Mouse (Mus musculus): ENCODE results near the gene Trpm7. TPM values are rescaled to one million over a fixed set of nuclear protein-coding genes. Genes with fewer than 3 reads are reported as not detected.
A peak's percentile ranks its signal among the peaks of the same experiment; 100 is the strongest.

The Trpm7 gene
- polyA plus RNA-seq, 1 experiment from 2014 or later, result 42.0 TPM

DNA sequence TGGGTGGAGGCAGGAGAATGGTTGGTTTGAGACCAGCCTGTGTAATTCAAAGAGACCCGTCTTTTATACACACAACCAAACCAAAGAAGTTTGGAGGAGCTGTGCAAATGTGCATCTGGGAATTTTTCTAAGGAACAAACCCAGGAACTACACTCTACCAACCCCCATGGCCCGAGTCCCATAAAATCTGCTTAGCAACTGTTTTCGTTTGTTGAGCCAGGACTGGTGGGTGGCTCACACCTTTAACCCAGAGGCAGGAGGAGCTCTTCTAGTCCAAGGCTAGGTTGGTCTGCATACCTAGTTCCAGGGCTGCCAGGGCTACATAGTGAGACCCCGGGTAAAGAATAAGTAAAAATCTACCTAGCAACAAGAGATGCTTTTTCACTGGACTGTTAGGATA lies 100.1 kb downstream of the Trpm7 start:
- Histone ChIP-seq H3K4me3 (ENCODE audit: low read length) (no peak overlapping the region), H3K9me3 (replicated peaks; ENCODE audit: control insufficient read depth, low read length) (no peaks in the 10 kb centered on the region), H3K4me1 (ENCODE audit: control insufficient read depth, insufficient read depth, low read length) (no peaks in the 10 kb centered on the region), H3K4me2 (ENCODE audit: low read depth, low read length) (no peak overlapping the region), H3K27ac (ENCODE audit: low read length) (no peak overlapping the region), H3K27me3 (ENCODE audit: control insufficient read depth, insufficient read depth, low read length) (no peaks in the 10 kb centered on the region), H3K36me3 (ENCODE audit: control insufficient read depth, insufficient read depth) (no peaks in the 10 kb centered on the region), H3K9ac (ENCODE audit: low read length) (no peak overlapping the region)
- WGBS, result 72% methylated on average over 4 of the region's 4 CpGs
- no peak for ATAC-seq (replicated peaks; ENCODE audit: extremely low read depth, insufficient read depth, low FRiP score)

DNA sequence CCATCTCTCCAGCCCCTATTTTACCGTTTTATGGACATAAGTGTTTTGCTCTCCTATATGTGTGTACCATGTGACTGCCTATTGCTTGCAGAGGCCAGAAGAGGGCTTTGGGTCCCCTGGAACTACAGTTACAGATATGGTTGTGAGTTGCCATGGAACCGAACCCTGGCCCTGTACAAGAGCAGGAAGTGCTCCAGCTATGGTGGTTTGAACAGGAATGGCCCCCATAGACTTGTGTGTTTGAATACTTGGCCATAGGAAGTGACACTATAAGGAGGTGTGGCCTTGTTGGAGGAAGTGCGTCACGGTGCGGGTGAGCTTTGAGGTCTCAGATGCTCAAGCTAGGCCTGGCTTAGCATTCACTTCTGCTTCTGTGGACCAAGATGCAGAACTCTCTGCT lies 103.8 kb downstream of the Trpm7 start:
- H3K36me3 ChIP-seq (ENCODE audit: control insufficient read depth, insufficient read depth), result no peaks in the 10 kb centered on the region
- no peak for ATAC-seq (replicated peaks; ENCODE audit: extremely low read depth, insufficient read depth, low FRiP score)
- WGBS, result 83% methylated on average over 5 of the region's 5 CpGs

DNA sequence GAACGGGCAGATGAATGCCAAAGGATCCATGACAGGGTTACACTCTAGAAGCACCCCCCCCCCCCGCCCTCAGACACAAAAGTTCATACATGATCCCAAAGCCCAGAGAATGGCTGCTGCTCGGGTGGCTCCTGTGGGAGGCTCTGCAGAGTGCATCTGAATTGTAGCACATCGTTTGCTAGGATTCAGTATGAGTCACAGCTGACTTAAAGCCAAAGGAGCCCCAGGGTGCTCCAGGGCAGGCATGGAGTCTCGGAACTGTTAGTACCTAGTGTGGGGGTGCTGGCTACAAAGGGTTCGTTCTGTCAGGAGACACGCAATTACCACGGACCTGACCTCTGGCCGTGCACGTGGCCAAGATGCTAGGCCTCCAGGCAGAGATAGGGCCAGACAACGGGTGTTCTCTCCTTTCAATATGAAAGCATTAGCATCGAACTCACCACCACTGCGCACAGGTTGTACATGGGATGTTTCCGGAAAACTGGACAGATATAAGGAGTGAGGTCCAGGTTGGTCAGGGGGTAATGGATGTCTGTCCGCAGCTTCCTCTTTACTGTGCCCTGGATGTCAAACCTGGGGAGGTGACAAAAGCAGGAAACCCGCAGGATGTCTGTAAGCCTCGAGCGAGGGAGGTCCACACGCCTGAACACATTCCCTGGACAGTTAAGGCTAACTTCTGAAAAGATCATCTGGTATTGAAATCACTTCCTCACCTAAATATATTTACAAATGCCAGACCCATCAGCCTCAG lies 106.4 kb downstream of the Trpm7 start:
- no peak for ATAC-seq (replicated peaks; ENCODE audit: extremely low read depth, insufficient read depth, low FRiP score)
- WGBS, result 63% methylated on average over 19 of the region's 19 CpGs
- Histone ChIP-seq H3K4me3 (ENCODE audit: low read length) (no peak overlapping the region), H3K4me1 (ENCODE audit: control insufficient read depth, insufficient read depth, low read length) (0 out of 2 replicates have a peak, but pooled peaks cover 2% of the 10 kb centered on the region), H3K36me3 (ENCODE audit: control insufficient read depth, insufficient read depth) (no peaks in the 10 kb centered on the region), H3K27ac (ENCODE audit: low read length) (no peak overlapping the region), H3K4me2 (ENCODE audit: low read depth, low read length) (no peak overlapping the region), H3K9me3 (replicated peaks; ENCODE audit: control insufficient read depth, low read length) (no peaks in the 10 kb centered on the region), H3K9ac (ENCODE audit: low read length) (no peak overlapping the region), H3K27me3 (ENCODE audit: control insufficient read depth, insufficient read depth, low read length) (no peaks in the 10 kb centered on the region)

More for the DNA sequence above, 103.8 kb downstream of the Trpm7 start:
- Histone ChIP-seq H3K27ac (ENCODE audit: low read length) (no peak overlapping the region), H3K4me1 (ENCODE audit: control insufficient read depth, insufficient read depth, low read length) (no peaks in the 10 kb centered on the region), H3K4me3 (ENCODE audit: low read length) (no peak overlapping the region), H3K4me2 (ENCODE audit: low read depth, low read length) (no peak overlapping the region), H3K9me3 (replicated peaks; ENCODE audit: control insufficient read depth, low read length) (no peaks in the 10 kb centered on the region), H3K9ac (ENCODE audit: low read length) (no peak overlapping the region), H3K27me3 (ENCODE audit: control insufficient read depth, insufficient read depth, low read length) (no peaks in the 10 kb centered on the region)

DNA sequence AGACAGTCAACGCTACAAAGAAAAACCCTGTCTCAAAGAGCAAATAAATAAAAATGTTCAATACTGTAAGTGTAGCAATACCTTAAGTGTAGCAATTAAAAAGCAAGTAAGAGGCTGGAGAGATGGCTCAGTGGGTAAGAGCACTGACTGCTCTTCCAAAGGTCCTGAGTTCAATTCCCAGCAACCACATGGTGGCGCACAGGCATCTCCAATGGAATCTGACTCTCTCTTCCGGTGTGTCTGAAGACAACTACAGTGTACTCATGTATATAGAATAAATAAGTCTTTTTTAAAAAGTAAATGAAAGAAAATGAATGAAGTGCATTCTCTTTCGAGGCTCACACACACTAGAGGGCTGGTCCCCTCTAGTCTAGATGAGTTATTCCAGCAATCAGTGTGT lies 107.8 kb downstream of the Trpm7 start:
- WGBS, result 79% methylated on average over 4 of the region's 4 CpGs
- Histone ChIP-seq H3K4me3 (ENCODE audit: low read length) (no peak overlapping the region), H3K4me2 (ENCODE audit: low read depth, low read length) (no peak overlapping the region), H3K9ac (ENCODE audit: low read length) (no peak overlapping the region), H3K36me3 (ENCODE audit: control insufficient read depth, insufficient read depth) (no peaks in the 10 kb centered on the region; the same call in 1 of the 2 replicates), H3K4me1 (ENCODE audit: control insufficient read depth, insufficient read depth, low read length) (0 out of 2 replicates have a peak, but pooled peaks cover 2% of the 10 kb centered on the region), H3K27me3 (ENCODE audit: control insufficient read depth, insufficient read depth, low read length) (no peaks in the 10 kb centered on the region), H3K9me3 (replicated peaks; ENCODE audit: control insufficient read depth, low read length) (no peaks in the 10 kb centered on the region), H3K27ac (ENCODE audit: low read length) (no peak overlapping the region)
- ATAC-seq (replicated peaks; ENCODE audit: extremely low read depth, insufficient read depth, low FRiP score), result no peak

DNA sequence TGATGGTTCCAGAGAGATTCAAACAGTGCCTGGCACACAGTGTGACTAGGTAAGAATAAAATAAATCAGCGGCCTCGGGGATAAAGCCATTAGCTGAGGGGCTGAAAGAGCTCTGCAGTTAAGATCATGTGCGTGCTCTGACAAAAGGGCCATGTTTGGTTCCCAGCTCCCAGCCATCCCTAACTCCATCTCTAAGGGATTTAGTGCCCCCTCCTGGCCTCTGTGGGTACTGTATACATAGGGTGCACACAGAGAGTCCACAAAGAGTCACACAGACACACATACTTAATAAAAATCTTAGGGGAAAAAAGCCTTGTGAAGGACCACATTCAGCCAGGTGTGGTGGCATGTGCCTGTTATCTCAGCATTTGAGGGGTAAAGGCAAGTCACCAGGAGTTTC lies 108.4 kb downstream of the Trpm7 start:
- no peak for ATAC-seq (replicated peaks; ENCODE audit: extremely low read depth, insufficient read depth, low FRiP score)
- no peak overlapping the region for H3K4me2 ChIP-seq (ENCODE audit: low read depth, low read length)
- no peak overlapping the region for H3K9ac ChIP-seq (ENCODE audit: low read length)
- no peaks in the 10 kb centered on the region for H3K9me3 ChIP-seq (replicated peaks; ENCODE audit: control insufficient read depth, low read length)
- H3K36me3 ChIP-seq (ENCODE audit: control insufficient read depth, insufficient read depth), result peaks cover 4% of the 10 kb centered on the region
- 0 out of 2 replicates have a peak, but pooled peaks cover 2% of the 10 kb centered on the region for H3K4me1 ChIP-seq (ENCODE audit: control insufficient read depth, insufficient read depth, low read length)
- H3K27me3 ChIP-seq (ENCODE audit: control insufficient read depth, insufficient read depth, low read length), result no peaks in the 10 kb centered on the region
- no peak overlapping the region for H3K4me3 ChIP-seq (ENCODE audit: low read length)
- WGBS, result 94% methylated on average over 3 of the region's 3 CpGs
- no peak overlapping the region for H3K27ac ChIP-seq (ENCODE audit: low read length)

DNA sequence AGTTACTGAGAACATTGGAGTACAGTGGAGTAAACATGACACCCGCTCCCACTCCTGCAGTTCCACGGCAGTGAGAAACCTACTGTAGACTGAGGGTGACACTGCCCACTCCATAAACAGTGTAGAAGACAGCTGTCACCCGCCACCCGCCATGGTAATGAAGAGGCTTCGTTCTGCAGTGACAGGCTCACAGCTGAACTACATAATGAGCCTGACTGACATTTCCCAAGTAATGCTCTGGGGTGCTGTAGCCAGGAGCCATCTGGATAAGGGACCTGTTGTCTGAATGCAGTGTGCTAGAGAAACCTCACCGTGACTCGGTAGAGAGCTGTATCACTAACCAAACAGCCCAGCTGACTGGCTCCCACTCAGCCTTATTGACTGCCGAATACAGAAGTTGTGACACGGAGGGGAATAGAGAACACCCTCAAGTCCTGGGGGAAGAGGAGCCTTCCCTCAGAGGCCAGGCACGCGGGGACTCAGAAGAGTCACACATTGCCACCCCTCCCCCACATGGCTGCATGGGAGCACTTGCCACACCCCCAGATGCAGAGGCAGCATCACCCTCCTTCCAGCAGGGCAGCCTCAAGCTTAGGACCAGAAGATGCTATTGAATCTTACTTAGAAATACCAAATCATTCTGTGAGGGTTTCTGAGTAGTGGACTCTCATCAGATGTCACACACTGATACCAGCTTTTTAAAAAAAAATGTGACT lies 110.0 kb downstream of the Trpm7 start:
- Histone ChIP-seq H3K9me3 (replicated peaks; ENCODE audit: control insufficient read depth, low read length) (no peaks in the 10 kb centered on the region), H3K9ac (ENCODE audit: low read length) (no peak overlapping the region), H3K27me3 (ENCODE audit: control insufficient read depth, insufficient read depth, low read length) (no peaks in the 10 kb centered on the region), H3K36me3 (ENCODE audit: control insufficient read depth, insufficient read depth) (peaks cover 18% of the 10 kb centered on the region), H3K27ac (ENCODE audit: low read length) (no peak overlapping the region), H3K4me1 (ENCODE audit: control insufficient read depth, insufficient read depth, low read length) (0 out of 2 replicates have a peak, but pooled peaks cover 2% of the 10 kb centered on the region), H3K4me3 (ENCODE audit: low read length) (no peak overlapping the region), H3K4me2 (ENCODE audit: low read depth, low read length) (peak overlapping the region; percentile 30; the same call in 1 of the 2 replicates)
- 27% methylated on average over 11 of the region's 11 CpGs for WGBS
- no peak for ATAC-seq (replicated peaks; ENCODE audit: extremely low read depth, insufficient read depth, low FRiP score)

DNA sequence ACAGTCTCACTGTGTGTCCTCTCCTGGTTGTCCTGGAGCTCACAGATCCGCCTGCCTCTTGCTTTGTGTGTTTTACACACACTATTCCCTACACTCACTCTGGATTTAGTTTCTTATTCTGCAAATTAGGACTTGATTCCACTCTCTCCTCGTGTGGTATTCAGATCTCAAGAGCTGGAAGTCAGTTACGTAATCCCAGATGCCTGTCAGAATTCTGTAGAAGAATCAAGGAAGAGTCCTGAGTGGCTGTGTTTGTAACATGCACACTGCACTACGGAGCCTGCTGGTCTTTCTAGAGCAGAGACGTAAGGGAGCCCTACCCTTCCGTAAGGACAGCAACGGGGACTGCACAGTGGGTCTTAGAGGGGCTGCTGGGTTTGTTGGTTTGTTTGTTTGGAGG lies 116.7 kb downstream of the Trpm7 start:
- Histone ChIP-seq H3K27ac (ENCODE audit: low read length) (no peak overlapping the region), H3K36me3 (ENCODE audit: control insufficient read depth, insufficient read depth) (peaks cover 56% of the 10 kb centered on the region), H3K4me1 (ENCODE audit: control insufficient read depth, insufficient read depth, low read length) (no peaks in the 10 kb centered on the region), H3K9ac (ENCODE audit: low read length) (no peak overlapping the region), H3K4me3 (ENCODE audit: low read length) (no peak overlapping the region), H3K27me3 (ENCODE audit: control insufficient read depth, insufficient read depth, low read length) (no peaks in the 10 kb centered on the region), H3K9me3 (replicated peaks; ENCODE audit: control insufficient read depth, low read length) (no peaks in the 10 kb centered on the region), H3K4me2 (ENCODE audit: low read depth, low read length) (no peak overlapping the region)
- 89% methylated on average over 7 of the region's 7 CpGs for WGBS
- no peak for ATAC-seq (replicated peaks; ENCODE audit: extremely low read depth, insufficient read depth, low FRiP score)

DNA sequence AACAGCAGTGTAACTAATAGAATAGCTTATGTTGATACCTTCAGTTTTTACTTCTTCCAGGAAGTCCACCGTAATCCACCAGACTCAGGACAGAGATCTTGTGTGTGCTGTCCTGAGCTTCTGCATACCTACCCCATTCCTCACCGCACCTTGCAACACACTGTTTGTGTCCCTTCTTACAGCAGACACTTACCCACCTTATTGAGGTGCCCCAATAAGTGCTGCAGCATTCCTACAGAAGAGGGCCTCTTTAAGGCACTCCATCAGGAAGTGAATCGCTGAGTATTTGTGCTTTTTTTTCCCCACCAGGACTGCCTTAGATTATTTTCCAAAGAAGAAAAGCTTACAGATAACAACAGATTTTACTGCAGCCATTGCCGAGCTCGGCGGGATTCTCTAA lies 120.4 kb downstream of the Trpm7 start:
- no peak for ATAC-seq (replicated peaks; ENCODE audit: extremely low read depth, insufficient read depth, low FRiP score)
- WGBS, result 89% methylated on average over 6 of the region's 6 CpGs
- H3K27me3 ChIP-seq (ENCODE audit: control insufficient read depth, insufficient read depth, low read length), result no peaks in the 10 kb centered on the region
- H3K36me3 ChIP-seq (ENCODE audit: control insufficient read depth, insufficient read depth), result peaks cover 53% of the 10 kb centered on the region
- H3K4me3 ChIP-seq (ENCODE audit: low read length), result no peak overlapping the region
- H3K9ac ChIP-seq (ENCODE audit: low read length), result no peak overlapping the region
- H3K4me1 ChIP-seq (ENCODE audit: control insufficient read depth, insufficient read depth, low read length), result no peaks in the 10 kb centered on the region
- no peaks in the 10 kb centered on the region for H3K9me3 ChIP-seq (replicated peaks; ENCODE audit: control insufficient read depth, low read length)
- no peak overlapping the region for H3K4me2 ChIP-seq (ENCODE audit: low read depth, low read length)
- no peak overlapping the region for H3K27ac ChIP-seq (ENCODE audit: low read length)

DNA sequence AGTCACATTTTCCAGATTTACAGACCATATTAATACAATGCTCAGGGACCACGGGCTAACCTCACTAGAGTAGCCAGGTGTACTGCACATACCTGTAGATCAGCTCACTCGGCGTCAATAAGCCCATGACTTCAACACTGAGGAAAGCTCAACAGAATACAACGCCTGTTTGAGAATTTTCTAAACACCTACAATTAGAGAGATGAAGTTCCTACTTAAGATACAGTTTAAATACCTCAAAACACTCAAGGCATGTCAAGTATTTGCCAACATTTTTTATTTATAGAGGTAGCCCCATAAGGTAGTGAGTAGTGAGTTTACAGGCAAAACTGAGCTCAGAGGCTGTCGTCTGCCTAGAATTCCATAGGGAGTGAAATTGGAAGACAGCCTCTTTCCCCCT lies 132.6 kb downstream of the Trpm7 start:
- Histone ChIP-seq H3K36me3 (ENCODE audit: control insufficient read depth, insufficient read depth) (peaks cover 35% of the 10 kb centered on the region), H3K4me2 (ENCODE audit: low read depth, low read length) (no peak overlapping the region)

More for the DNA sequence above, 132.6 kb downstream of the Trpm7 start:
- H3K9ac ChIP-seq (ENCODE audit: low read length), result no peak overlapping the region
- WGBS, result 80% methylated on average over 5 of the region's 5 CpGs
- no peak for ATAC-seq (replicated peaks; ENCODE audit: extremely low read depth, insufficient read depth, low FRiP score)
- H3K9me3 ChIP-seq (replicated peaks; ENCODE audit: control insufficient read depth, low read length), result no peaks in the 10 kb centered on the region
- H3K4me1 ChIP-seq (ENCODE audit: control insufficient read depth, insufficient read depth, low read length), result no peaks in the 10 kb centered on the region
- no peak overlapping the region for H3K27ac ChIP-seq (ENCODE audit: low read length)
- H3K27me3 ChIP-seq (ENCODE audit: control insufficient read depth, insufficient read depth, low read length), result no peaks in the 10 kb centered on the region
- H3K4me3 ChIP-seq (ENCODE audit: low read length), result no peak overlapping the region

Measured in heart, embryonic 16.5 days (tissue).